Mouse (Mus musculus) gastrocnemius, postnatal 25 days (tissue): ENCODE measurements at regions not wholly inside any gene's neighbourhood (a gene's known extent, or its start where the extent isn't known, plus 50 kb on each side); places are given as distances from the start of the nearest gene placed in this dataset.

Experiments used
- DNase-seq: peaks from one replicate; pipeline ENCODE4 v3.0.0; 2022

DNA sequence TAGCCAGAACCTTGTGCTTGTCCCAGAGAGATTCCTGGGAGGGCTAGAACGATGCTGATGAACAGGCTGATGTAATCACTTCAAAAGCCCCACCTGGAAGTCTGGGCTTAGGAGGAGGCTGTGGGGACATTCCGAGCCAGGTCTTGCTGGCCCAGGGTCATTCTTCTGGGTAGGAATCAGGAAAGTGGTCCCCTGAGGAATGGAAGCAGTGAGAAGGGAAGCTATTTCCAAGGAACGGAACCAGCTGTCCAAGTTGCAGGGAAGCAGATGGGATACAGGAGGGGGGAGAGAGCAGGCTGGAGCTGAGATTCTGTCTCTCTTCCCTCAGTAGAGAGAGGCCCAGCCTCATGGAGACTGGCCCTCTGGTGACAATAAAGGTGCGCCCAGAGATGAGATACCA is 243.9 kb downstream of the Tcf7l2 start:
- DNase-seq = peak; percentile 74

DNA sequence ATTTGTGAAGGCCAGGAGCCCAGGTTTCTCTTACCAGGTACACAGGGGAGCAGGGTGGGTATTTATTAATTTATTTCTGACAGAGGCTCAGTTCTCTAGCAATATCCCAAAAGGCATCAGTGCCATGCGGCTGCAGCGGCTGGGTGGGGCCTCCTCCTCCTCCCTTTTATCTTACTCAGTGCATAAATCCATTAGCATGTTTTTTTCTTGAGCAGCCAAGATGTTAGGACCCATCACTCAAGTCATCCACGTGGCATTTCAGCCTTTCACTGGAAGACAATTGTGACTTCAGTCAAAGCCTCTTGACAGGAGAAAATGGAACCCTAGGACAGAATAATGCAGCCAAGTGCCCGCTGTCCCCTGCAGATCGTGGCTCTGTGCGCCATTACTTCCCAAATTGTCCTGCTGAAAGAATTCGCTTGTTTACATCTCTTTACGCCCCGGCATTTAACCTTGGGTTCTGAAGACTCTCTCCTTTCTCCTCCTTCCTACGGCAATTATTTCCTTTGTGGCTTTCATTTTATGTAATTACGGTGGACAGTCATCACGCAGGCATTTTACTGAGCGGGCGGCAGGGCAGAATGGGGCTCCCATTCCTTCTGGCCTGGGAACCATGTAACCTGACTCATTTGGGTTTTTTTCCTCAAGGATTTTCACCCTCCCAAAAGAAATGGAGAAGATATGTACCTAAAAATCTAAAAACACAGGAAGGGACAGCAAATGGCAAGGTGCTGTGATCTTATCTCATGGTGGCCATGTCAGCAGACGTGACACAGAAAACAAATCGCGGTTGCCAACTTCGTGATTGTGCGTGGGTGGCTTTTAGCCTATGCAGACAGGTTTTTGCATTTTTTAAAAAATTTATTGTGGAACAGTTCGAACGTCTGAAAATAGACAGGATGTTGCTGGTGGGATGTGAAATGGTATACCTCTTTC is 250.4 kb downstream of the Tcf7l2 start:
- DNase-seq = no peak

DNA sequence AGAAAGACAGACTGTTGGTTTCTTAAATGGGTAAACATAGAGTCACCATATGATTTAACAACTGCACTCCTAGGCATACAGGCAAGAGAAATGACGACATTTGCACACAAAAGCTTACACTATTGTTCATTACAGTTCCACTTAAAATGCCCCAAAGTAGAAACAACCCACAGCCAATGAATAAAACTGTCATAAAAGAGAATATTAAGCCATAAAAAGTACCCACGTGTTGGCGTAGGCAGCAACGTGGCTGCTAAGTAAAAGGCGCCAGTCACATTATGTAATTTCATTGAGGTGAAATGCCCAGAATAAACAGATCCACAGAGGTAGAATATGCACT is 251.1 kb downstream of the Tcf7l2 start:
- DNase-seq = no peak

DNA sequence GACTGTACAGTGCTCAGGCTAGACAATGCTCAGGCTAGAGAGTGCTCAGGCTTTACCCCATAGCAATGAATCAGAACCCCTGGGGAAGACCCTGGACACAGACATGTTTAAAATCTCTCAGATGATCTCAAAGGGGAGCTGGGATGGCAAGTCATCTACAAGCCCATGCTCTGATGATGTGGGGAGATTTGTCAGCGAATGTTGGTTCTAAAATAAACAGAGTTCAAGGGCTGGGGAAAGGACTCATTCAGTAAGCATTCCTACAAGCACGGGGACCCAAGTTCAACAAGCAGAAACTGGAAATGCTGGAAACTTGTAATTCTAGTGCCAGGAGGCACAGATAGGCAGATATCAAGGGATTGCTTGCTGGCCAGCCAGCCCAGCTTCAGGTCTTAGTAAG is 254.1 kb downstream of the Tcf7l2 start:
- DNase-seq = no peak

DNA sequence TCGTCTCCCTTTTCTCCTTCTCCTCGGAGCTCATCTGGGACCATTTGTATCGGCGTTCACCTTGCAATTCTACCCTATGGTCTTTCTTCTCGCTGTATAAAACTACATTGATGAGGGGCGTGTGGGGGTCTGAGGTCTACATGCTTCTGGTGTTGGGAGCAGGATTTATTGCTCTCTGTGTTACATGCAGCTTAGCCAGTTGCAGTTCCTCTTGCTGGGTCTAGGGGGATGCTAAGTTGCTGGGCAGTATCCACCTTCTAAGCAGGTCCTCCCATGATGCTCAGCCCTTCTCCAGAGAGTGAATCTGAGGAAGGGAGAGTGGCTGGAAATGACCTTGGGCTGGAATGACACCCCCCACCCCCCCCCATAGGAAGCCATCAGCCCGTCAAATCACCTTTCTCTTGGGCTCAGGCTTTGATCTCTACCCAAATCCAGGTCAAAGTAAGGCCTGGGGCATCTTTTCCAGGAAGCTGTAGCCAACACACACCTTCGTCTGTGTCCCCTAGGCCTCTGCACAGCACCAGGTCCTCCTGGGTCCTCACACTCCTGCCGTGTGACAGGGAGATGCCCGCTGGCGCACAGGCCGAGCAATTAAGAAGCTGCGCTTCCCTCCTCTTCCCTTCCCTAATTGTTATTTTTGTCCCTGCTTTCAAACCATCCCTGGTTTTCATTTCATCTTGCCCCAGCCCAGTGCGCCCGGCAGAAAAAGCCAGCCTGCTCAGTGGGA is 257.0 kb downstream of the Tcf7l2 start:
- DNase-seq = no peak

DNA sequence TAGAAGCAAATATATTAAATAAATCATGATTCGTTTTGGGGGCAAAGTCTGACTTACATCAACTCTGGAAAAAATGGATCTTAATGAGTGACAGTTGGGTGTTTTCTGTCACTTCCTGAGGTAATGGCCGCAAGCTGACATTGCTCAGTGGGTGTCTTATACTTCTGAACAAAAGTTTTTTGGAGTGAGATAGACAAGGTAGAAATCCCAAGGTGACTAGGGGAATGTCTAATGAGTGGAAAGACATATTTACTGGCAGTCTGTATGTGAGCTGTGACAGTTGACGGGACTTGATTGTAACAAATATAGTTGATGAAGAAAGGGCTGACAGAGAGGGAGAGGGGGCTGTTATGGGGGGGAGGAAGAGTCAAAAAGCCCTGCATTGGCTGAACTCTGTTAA is 257.8 kb downstream of the Tcf7l2 start:
- DNase-seq = no peak

DNA sequence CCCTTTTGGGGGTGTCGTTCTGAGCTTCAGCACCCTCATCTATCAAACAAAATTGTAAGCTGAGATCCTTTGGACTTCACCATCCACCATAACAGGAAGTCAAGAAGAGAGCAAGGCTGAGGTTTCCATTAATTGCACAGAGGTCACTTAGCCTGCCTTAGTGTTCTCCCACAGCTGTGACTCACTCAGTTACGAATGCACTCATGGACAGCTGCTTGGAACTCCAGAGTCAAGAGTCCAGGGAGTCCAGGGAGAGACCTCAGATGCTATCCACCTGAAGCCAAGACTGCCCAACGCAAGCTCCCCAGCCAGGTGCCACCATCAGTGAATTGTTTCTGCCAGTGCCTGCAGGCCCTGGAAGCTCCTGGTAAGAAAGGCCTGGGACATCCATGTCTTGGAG is 259.8 kb downstream of the Tcf7l2 start:
- no peak for DNase-seq

DNA sequence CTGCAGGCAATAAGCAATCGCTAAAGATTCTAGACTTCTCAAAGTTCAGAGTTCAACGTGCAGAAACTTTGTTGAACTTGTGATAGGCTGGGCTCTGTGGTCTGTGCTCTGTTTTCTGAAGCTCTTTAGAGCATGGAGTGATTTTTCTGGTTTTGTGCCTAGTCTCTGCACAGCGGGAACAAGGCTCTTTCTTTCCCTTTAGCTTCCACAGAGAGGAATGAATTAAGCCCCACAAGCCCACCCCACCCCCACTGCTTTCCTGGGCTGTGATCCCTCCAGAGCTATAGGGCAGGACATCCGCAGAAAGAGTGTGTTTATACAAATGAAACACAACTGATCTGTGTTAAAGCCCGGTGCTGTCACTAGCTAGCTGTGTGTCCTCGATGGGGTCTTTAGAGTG is 264.3 kb downstream of the Tcf7l2 start:
- DNase-seq = no peak

DNA sequence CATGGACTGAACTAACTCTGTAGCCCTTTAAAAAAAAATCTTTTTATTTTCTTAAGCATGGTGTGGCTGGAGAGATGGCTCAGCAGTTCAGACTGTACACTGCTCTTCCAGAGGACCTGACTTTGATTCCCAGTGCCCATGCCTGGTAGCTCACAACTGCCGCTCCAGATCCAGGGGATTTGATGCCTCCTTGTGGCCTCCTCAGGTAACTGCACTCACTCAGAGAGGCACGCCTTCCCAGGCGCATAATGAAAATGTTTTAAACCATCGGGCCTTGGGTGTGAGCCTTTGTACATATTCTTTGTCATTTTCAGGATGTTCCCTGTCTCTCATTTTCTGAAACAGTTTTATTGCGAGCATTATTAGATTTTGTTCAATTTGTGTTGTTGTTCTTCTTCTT is 265.8 kb downstream of the Tcf7l2 start:
- DNase-seq = no peak

DNA sequence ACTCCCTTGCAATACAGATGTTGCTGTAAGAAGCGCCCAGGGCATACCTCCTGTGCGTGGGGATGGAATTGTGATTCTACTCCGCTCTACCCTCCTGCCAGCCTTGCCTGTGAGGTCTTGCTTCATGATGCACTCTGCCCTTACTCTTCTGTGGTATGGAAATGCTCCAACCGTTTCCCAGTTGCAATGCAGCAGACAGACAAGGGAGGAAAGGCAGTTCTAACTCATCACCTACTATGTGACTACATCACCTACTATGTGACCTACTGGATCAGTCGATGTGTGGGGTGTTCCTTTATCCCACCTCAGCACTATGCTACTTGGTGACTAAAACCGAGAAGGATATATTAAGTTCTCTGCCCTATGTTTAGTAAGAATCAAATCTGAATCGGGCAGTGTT is 269.1 kb downstream of the Tcf7l2 start:
- DNase-seq = no peak

DNA sequence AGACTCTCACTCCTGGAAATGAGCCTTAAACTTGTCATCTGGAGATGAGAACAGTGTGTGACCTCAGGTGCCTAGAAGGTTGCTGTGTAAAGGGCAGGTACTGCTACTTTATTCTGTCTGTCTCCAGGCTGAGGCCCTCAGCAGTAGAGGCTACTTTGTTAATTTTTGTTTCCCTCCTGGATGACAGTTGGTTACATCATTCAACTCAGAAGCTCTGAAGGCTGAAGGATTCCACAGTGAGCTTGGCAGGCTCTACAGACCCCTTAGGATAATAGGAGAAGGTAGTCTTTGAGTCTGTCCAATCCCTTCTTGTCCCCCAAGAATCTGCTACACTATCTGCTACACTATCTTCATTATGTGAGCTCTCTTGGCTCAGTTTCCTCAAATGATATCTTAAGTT is 269.7 kb downstream of the Tcf7l2 start:
- no peak for DNase-seq

DNA sequence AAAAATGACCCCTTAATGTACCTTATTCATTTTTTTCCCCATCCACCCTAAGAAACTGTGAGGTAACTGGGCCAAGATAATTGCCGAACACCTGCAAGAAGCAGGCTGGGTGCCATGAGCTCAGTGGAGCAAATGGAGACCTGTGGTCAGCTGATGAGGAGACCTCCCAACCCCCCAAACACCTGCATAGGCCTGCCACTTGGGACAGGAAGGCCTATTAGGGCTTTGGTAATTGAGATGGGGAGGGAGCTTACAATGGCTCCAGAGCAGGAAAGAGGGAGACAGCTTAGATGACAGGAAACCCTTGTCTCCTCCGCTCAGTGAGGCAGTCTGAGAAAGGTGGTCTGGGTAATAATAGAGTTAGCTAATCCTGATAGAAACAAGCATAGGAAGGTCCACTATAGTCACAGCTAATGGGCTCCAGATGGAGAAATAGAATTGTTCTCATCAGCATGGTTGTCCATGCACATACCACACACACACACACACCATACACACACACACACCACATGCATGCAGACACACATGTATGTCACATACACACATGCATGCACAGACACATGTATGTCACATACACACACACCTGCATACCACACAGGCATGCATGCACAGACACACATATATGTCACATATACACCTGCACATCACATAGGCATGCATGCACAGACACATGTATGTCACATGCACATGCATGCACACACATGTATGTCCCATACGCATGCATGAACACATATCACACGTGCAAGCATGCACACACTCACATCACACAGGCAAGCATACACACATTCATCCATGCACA is 270.2 kb upstream of the Habp2 start:
- no peak for DNase-seq

DNA sequence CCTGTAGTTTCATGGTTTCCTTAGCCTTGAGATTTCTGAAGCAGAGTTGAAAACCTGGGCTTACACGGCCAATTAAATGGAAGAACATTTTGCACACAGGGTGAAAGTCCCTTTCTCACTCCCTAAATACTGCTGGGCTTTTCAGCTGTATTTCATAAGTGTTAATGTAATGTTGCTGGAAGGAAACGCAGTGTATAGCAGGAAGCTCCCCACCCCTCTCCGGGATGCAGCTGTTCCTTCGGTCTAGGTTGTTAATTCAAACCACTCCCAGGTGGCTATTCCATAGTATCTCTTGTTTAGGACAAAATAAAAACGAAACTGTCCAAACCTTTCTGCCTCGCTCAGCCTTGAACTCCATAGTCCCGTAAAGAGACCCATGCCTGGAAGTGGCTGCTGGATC is 269.4 kb upstream of the Habp2 start:
- DNase-seq = no peak

DNA sequence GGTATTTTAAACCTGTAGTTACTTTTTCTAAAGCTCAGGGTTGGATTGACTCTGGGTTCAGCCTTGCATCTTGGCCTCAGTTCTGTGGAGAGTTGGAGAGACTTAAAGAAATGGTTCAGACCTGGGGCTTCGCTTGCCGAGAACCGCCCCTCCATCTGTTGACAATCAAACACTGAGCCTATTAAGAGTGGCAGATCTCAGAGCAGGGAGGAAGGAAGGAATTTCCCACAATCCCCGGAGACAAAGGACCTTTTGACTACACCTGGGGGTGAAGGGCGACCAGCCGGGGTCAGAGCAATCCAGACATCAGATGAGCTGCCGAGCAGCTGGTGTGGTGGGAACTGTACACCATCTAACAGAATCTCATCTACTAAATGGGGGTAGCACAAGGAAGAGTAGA is 267.8 kb upstream of the Habp2 start:
- no peak for DNase-seq

DNA sequence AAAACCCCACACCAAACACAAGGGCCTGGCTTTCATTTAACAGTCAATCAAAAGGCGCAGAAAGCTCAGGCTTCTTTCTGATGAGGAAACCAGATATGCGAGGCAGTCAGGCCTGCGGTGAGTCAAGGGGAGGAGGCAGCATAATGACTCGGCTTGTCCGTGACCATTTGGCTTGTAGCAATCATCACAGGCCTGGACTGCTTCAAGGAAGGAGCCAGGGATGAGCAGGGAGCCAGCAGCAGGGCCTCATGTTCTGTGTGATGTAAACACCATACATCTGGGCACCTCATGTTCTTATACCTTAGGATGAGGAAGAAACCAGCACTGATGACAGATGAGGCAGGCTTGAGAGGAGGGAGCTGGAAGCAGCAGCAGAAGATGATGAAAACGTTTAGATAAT is 264.6 kb upstream of the Habp2 start:
- DNase-seq = no peak

DNA sequence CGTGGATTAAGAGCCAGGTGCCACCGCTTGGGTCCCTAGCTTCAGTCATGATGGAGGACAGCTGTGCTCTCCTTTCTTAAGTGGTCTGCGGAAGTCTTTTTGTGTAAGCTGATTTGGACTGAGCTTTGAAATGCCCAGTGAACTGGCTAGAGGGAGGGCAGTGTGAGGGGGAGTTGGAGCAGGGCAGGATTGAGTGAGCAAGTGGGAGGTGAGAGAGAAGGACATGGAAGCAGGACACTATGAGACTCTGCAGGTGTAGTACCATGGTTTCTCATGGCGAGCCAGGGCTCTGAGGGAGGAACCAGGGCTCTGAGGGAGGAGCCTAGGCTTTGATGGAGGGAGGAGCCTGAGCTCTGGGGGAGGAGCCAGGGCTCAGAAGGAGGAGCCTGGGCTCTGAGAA is 262.3 kb upstream of the Habp2 start:
- DNase-seq = no peak

DNA sequence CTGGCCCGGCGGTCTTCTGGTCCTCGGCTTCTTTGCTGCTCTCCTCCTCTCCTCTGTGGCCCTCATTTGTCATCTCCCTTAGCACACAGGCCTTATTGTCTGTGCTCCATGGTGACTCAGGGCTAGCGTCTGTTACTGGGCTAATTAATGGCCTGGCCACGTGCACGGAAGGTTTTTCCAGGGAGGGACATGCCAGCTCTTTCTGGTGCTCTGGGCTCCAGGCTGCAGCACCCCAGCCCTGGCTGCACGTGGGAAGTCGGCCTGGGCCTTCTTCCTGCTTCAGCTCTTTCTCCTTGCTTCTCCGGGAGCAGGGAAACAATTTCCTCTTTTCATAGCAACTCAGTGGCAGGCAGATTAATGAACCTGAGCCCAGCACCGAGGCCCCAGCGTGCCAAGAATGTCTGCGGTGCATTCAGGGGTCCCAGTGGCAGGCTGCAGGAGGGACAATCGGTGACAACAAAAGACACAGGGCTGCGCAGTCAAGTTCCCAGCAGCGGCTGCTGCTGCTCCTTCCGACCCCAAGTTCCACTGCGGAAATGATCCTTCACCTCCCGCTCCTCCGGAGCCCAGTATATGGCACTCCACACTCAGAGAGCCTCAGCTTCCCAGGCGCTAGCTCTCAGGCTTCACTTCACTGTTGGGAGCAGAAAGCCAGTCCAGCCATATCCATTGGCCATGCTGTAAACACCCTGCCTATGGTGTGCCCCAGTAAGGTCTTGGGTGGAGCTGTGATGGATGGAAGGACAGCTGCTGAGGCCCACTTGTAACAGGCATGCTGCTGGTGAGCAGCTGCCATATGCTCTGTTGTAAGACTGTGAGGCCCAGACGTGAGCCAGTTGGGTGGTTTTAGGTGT is 257.3 kb upstream of the Habp2 start:
- DNase-seq = no peak

DNA sequence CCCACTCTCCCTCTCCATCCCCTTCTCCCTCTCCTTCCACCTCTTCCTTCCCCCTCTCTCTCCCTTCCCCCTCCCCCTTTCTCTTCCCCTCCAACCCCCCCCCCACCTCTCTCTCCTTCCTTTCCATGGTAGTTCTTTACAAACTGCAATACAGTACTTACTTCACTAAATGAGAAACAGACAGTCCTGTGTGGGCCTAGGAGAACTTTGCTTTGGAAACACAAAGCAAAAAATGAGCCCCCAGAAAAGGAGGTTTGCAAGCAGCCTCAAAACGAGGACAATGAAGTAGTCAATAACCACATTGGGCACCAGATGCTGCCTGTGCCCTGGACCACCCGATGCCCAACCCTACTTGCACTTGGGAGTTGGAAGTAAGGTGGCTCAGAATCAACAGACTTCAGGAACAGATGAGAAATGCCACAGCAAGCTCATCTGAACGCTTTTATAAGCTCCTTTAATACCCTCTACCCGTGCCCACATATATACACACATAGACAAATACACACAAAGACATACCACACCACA is 256.5 kb upstream of the Habp2 start:
- no peak for DNase-seq

DNA sequence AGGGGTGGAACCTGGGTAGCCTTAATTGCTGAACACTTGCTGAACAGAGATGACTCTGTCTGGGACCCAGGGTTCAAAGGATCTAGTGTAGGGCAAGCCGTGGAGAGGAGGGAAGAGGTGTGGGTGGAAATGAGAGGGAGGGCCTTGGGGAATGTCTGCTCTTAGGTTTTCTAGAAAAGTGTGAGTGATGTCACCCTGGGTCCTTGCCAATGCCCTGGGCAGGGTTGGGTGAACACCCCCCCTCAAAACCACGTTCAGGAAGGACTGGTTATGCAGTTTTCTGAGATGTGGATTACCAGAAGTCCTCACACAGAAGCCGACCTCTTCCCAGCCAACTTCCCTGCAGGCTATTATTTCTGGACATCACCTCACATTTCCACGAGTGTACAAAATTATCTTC is 252.4 kb upstream of the Habp2 start:
- DNase-seq = no peak

DNA sequence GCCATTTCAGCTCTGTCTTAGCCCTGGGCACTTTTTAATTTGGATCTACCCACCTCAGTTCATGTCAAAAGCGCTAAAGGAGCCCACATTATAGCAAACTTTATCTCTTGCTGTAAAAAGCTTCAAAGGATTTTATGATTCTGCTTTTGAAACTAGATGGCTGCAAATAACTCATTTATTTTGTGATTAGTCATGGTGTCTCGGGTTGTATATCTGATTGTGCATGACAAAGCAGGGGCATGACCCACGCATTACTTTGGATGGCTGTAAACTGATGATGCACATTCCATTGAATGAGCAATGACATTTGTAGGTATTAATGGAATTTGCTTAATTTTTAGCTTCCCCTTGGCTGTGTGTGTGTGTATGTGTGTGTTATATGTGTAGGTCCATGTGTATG is 249.4 kb upstream of the Habp2 start:
- no peak for DNase-seq

DNA sequence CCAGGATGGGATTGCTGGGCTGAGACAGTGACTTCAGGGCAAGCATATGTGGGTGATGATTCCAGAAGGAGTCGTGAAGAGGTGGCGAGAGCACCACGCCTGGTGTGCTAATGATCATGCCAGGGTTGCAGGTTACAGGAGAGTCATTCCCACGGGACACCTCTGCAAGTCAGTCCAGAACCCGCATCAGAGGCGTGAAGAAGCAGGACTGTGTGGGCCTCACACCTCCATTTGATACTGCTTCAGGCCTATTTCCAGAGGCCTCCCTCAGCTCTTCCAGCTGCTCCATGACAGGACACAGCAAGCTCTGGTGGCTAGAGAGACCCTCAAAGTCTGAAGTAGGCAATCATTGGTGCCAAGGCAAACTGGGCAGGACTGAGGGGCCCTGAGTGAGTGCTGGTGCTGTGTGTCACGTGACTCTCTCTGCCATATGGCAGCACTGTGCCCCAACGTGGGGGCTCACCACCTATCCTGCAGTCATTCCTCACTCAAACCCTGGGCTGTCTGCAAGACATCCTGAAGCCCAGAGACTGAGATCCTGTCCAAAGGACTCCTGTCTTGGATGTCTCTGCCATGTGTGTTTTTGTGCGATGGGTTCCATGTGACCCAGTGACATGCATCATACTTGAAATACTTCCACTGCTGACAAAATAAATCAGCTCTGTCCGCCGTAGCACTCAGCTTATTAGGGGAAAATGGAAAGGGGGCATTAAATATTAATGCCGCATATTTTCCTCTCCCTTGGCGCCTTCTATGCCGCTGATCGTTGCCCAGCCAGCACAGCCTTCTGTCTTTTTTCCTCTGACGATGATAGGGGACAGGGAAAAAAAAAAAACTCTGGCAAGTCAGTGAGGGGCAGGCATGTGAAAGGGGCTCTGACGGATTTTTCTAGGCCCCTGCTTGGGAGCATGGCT is 247.6 kb upstream of the Habp2 start:
- DNase-seq = no peak
